Mouse (Mus musculus): ENCODE data around the gene Rhof. TPM values are rescaled to one million over a fixed set of nuclear protein-coding genes. Genes with fewer than 3 reads are reported as not detected.

Gene Rhof
- polyA plus RNA-seq, 1 experiment from 2014 or later: 3.7 TPM

GRCm38 (mm10) chr5:123130030-123130813 is 2.3 kb downstream of the Rhof start:
- Histone ChIP-seq H3K4me3 (no peak overlapping the region), H3K36me3 (peaks cover 51% of the 10 kb centered on the region), H3K27ac (no peak overlapping the region), H3K9me3 (no peaks in the 10 kb centered on the region), H3K9ac (no peak overlapping the region; the same call in 1 of the 2 replicates), H3K27me3 (no peaks in the 10 kb centered on the region), H3K4me2 (replicated peaks) (no peak overlapping the region), H3K4me1 (peaks cover 45% of the 10 kb centered on the region)
- no peak for ATAC-seq (ENCODE audit: low FRiP score, low read depth)
- 90% methylated on average over 9 of the region's 9 CpGs for WGBS

- no peak overlapping the region for H3K9ac ChIP-seq
- ATAC-seq (ENCODE audit: low FRiP score, low read depth): no peak
- WGBS: 86% methylated on average over 10 of the region's 10 CpGs
- peaks cover 35% of the 10 kb centered on the region for H3K4me1 ChIP-seq
- no peak overlapping the region for H3K4me2 ChIP-seq (replicated peaks)
- H3K4me3 ChIP-seq: no peak overlapping the region
- H3K27ac ChIP-seq: no peak overlapping the region
- H3K36me3 ChIP-seq: peaks cover 46% of the 10 kb centered on the region
- no peaks in the 10 kb centered on the region for H3K27me3 ChIP-seq
- H3K9me3 ChIP-seq: no peaks in the 10 kb centered on the region
These were observed 3.2 kb downstream of the Rhof start for GRCm38 (mm10) chr5:123129170-123129757.

- H3K9ac ChIP-seq: peak overlapping the region; percentile 14; the same call in 1 of the 2 replicates
- no peak overlapping the region for H3K4me2 ChIP-seq (replicated peaks)
- H3K36me3 ChIP-seq: peaks cover 48% of the 10 kb centered on the region
These were observed 3.9 kb downstream of the Rhof start for GRCm38 (mm10) chr5:123128426-123129169.

GRCm38 (mm10) chr5:123127031-123127430 is 5.5 kb downstream of the Rhof start:
- WGBS: 73% methylated on average over 6 of the region's 6 CpGs

More at GRCm38 (mm10) chr5:123128426-123129169, 3.9 kb downstream of the Rhof start:
- Histone ChIP-seq H3K27me3 (no peaks in the 10 kb centered on the region), H3K4me1 (peaks cover 28% of the 10 kb centered on the region), H3K4me3 (no peak overlapping the region), H3K9me3 (no peaks in the 10 kb centered on the region), H3K27ac (no peak overlapping the region)
- no peak for ATAC-seq (ENCODE audit: low FRiP score, low read depth)
- 66% methylated on average over 10 of the region's 10 CpGs for WGBS

GRCm38 (mm10) chr5:123125638-123126406 is 6.7 kb downstream of the Rhof start:
- no peak for ATAC-seq (ENCODE audit: low FRiP score, low read depth)
- H3K4me2 ChIP-seq (replicated peaks): no peak overlapping the region
- no peak overlapping the region for H3K9ac ChIP-seq
- 81% methylated on average over 18 of the region's 18 CpGs for WGBS
- H3K36me3 ChIP-seq: peaks cover 60% of the 10 kb centered on the region
- H3K27ac ChIP-seq: no peak overlapping the region
- H3K9me3 ChIP-seq: peaks cover 3% of the 10 kb centered on the region; the same call in 1 of the 2 replicates
- H3K4me1 ChIP-seq: 0 out of 2 replicates have a peak, but pooled peaks cover 2% of the 10 kb centered on the region
- no peak overlapping the region for H3K4me3 ChIP-seq
- no peaks in the 10 kb centered on the region for H3K27me3 ChIP-seq

More at GRCm38 (mm10) chr5:123127031-123127430, 5.5 kb downstream of the Rhof start:
- Histone ChIP-seq H3K36me3 (peaks cover 61% of the 10 kb centered on the region), H3K27ac (no peak overlapping the region), H3K4me3 (no peak overlapping the region), H3K9me3 (peaks cover 3% of the 10 kb centered on the region; the same call in 1 of the 2 replicates), H3K27me3 (no peaks in the 10 kb centered on the region), H3K9ac (no peak overlapping the region), H3K4me1 (peaks cover 14% of the 10 kb centered on the region), H3K4me2 (replicated peaks) (no peak overlapping the region)
- no peak for ATAC-seq (ENCODE audit: low FRiP score, low read depth)

GRCm38 (mm10) chr5:123125105-123125504 is 7.4 kb downstream of the Rhof start:
- ATAC-seq (ENCODE audit: low FRiP score, low read depth): no peak
- no peaks in the 10 kb centered on the region for H3K27me3 ChIP-seq
- no peak overlapping the region for H3K4me3 ChIP-seq
- 80% methylated on average over 6 of the region's 6 CpGs for WGBS
- no peak overlapping the region for H3K9ac ChIP-seq
- no peak overlapping the region for H3K27ac ChIP-seq
- H3K36me3 ChIP-seq: peaks cover 55% of the 10 kb centered on the region
- no peak overlapping the region for H3K4me2 ChIP-seq (replicated peaks)
- H3K4me1 ChIP-seq: no peaks in the 10 kb centered on the region
- H3K9me3 ChIP-seq: peaks cover 3% of the 10 kb centered on the region; the same call in 1 of the 2 replicates

- Histone ChIP-seq H3K9me3 (peaks cover 3% of the 10 kb centered on the region; the same call in 1 of the 2 replicates), H3K27ac (no peak overlapping the region), H3K4me2 (replicated peaks) (no peak overlapping the region), H3K4me3 (no peak overlapping the region), H3K27me3 (no peaks in the 10 kb centered on the region), H3K4me1 (0 out of 2 replicates have a peak, but pooled peaks cover under 1% of the 10 kb centered on the region), H3K36me3 (peaks cover 47% of the 10 kb centered on the region), H3K9ac (no peak overlapping the region)
- WGBS: 91% methylated on average over 4 of the region's 4 CpGs
- no peak for ATAC-seq (ENCODE audit: low FRiP score, low read depth)
These were observed 10.3 kb downstream of the Rhof start for GRCm38 (mm10) chr5:123122181-123122580.

- Histone ChIP-seq H3K4me2 (replicated peaks) (no peak overlapping the region), H3K27ac (no peak overlapping the region), H3K9ac (no peak overlapping the region), H3K4me1 (0 out of 2 replicates have a peak, but pooled peaks cover 4% of the 10 kb centered on the region), H3K4me3 (no peak overlapping the region), H3K27me3 (no peaks in the 10 kb centered on the region), H3K36me3 (peaks cover 36% of the 10 kb centered on the region), H3K9me3 (peaks cover 3% of the 10 kb centered on the region; the same call in 1 of the 2 replicates)
- ATAC-seq (ENCODE audit: low FRiP score, low read depth): no peak
- 67% methylated on average over 7 of the region's 7 CpGs for WGBS
These were observed 11.8 kb downstream of the Rhof start for GRCm38 (mm10) chr5:123120624-123121215.

- Histone ChIP-seq H3K9me3 (peaks cover 3% of the 10 kb centered on the region; the same call in 1 of the 2 replicates), H3K4me2 (replicated peaks) (no peak overlapping the region), H3K27me3 (no peaks in the 10 kb centered on the region), H3K4me1 (0 out of 2 replicates have a peak, but pooled peaks cover 4% of the 10 kb centered on the region), H3K36me3 (peaks cover 26% of the 10 kb centered on the region), H3K4me3 (no peak overlapping the region), H3K27ac (no peak overlapping the region), H3K9ac (no peak overlapping the region)
- no peak for ATAC-seq (ENCODE audit: low FRiP score, low read depth)
- 82% methylated on average over 10 of the region's 10 CpGs for WGBS
These were observed 13.7 kb downstream of the Rhof start for GRCm38 (mm10) chr5:123118826-123119225.

- H3K9ac ChIP-seq: no peak overlapping the region
- H3K9me3 ChIP-seq: peaks cover 3% of the 10 kb centered on the region; the same call in 1 of the 2 replicates
- peaks cover 16% of the 10 kb centered on the region for H3K36me3 ChIP-seq
- no peak overlapping the region for H3K27ac ChIP-seq
- no peak overlapping the region for H3K4me2 ChIP-seq (replicated peaks)
- 0 out of 2 replicates have a peak, but pooled peaks cover 4% of the 10 kb centered on the region for H3K4me1 ChIP-seq
- no peak overlapping the region for H3K4me3 ChIP-seq
- WGBS: 75% methylated on average over 8 of the region's 8 CpGs
- no peak for ATAC-seq (ENCODE audit: low FRiP score, low read depth)
- no peaks in the 10 kb centered on the region for H3K27me3 ChIP-seq
These were observed 14.7 kb downstream of the Rhof start for GRCm38 (mm10) chr5:123117773-123118172.

- Histone ChIP-seq H3K36me3 (peaks cover 12% of the 10 kb centered on the region), H3K9ac (no peak overlapping the region; the same call in 1 of the 2 replicates), H3K4me2 (replicated peaks) (no peak overlapping the region), H3K4me3 (no peak overlapping the region), H3K4me1 (0 out of 2 replicates have a peak, but pooled peaks cover 4% of the 10 kb centered on the region), H3K27ac (no peak overlapping the region), H3K27me3 (no peaks in the 10 kb centered on the region), H3K9me3 (no peaks in the 10 kb centered on the region)
- ATAC-seq (ENCODE audit: low FRiP score, low read depth): no peak
- 20% methylated on average over 10 of the region's 10 CpGs for WGBS
These were observed 15.2 kb downstream of the Rhof start for GRCm38 (mm10) chr5:123117257-123117656.

Data from limb, embryonic 13.5 days (tissue).